Mouse (Mus musculus) stomach, postnatal 0 days (tissue): ENCODE results near the gene Aspg.

ENCODE experiments used
- CTCF ChIP-seq: IDR thresholded peaks from 2 replicates; pipeline ENCODE4 v1.5.1; 2016; ENCODE audit warnings: antibody characterized with exemption, low read depth, mild to moderate bottlenecking, moderate library complexity
- EP300 ChIP-seq: optimal IDR thresholded peaks from 2 replicates; pipeline ENCODE3; 2016; ENCODE audit warnings: antibody characterized with exemption

DNA sequence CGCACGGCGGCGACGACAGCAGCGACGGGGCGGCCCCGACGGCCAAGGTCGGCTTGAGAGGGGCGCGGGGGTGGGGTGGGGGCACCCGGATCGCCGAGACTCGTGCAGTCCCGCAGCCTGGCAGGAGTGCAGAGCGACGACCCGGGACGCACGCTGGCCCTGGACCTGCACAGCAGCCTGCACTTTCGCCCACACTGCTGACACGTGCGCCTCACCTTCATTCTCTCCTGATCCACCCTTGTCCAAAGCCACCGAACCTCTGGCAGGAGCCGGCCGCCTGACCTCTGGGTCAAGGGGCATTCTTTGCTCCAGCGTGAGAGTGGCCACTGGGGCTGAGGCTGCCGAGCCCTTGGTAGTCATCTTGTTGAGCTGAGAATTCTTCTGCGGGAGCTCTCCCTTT lies 24.5 kb downstream of the Aspg start:
- TF ChIP-seq CTCF (no peak), EP300 (no peak)
